In genomic region chr10:95415159-95415532, GRCm38 (mm10) we compare ENCODE assay signal across 8 mouse cellular contexts. TPM values are rescaled to one million over a fixed set of nuclear protein-coding genes. Genes with fewer than 3 reads are reported as not detected.
A peak's percentile ranks its signal among the peaks of the same experiment; 100 is the strongest.
DNase-seq lines count a peak whose midpoint lies in the region; ATAC-seq and TF ChIP-seq lines count a peak whose summit lies in the region.

No protein-coding gene starts in this region.

- H3K4me1 ChIP-seq in lung, adult 2 months (ENCODE audit: control insufficient read depth, insufficient read depth, low read length): peaks cover 3% of the 10 kb centered on the region; the same call in 1 of the 2 replicates
- H3K4me1 ChIP-seq in embryonic facial prominence, embryonic 13.5 days: peaks cover 28% of the 10 kb centered on the region
- H3K4me1 ChIP-seq in hindbrain, embryonic 10.5 days (replicated peaks): peaks cover 41% of the 10 kb centered on the region
- H3K4me1 ChIP-seq in liver, embryonic 16.5 days (ENCODE audit: control insufficient read depth, low read depth, low read length): peaks cover 22% of the 10 kb centered on the region
- H3K4me1 ChIP-seq in stomach, embryonic 15.5 days: peaks cover 23% of the 10 kb centered on the region

- H3K27me3 ChIP-seq in embryonic facial prominence, embryonic 13.5 days: peaks cover 9% of the 10 kb centered on the region
- peaks cover 45% of the 10 kb centered on the region for H3K27me3 ChIP-seq in hindbrain, embryonic 10.5 days (ENCODE audit: insufficient read depth, poor library complexity, severe bottlenecking)
- peaks cover 47% of the 10 kb centered on the region for H3K27me3 ChIP-seq in liver, embryonic 16.5 days (ENCODE audit: control insufficient read depth, insufficient read depth, low read depth, low read length)
- H3K27me3 ChIP-seq in stomach, embryonic 15.5 days (replicated peaks): 0 out of 2 replicates have a peak, but pooled peaks cover 3% of the 10 kb centered on the region

- WGBS in lung, adult 2 months: under 1% methylated on average over 15 of the region's 15 CpGs
- WGBS in embryonic facial prominence, embryonic 13.5 days: under 1% methylated on average over 15 of the region's 15 CpGs
- WGBS in hindbrain, embryonic 10.5 days: 0% methylated on average over 15 of the region's 15 CpGs
- WGBS in liver, embryonic 16.5 days (ENCODE audit: insufficient replicate concordance): 1% methylated on average over 15 of the region's 15 CpGs
- WGBS in stomach, embryonic 15.5 days: under 1% methylated on average over 15 of the region's 15 CpGs

- no peak for ATAC-seq in embryonic facial prominence, embryonic 13.5 days (ENCODE audit: insufficient number of reproducible peaks, insufficient read depth, low FRiP score, low TSS enrichment, low read depth)
- no peak for ATAC-seq in liver, embryonic 16.5 days (ENCODE audit: low read depth)
- no peak for ATAC-seq in stomach, embryonic 15.5 days (ENCODE audit: insufficient read depth, low FRiP score, low read depth)

- H3K9ac ChIP-seq in embryonic facial prominence, embryonic 13.5 days: peak overlapping the region; percentile 83
- no peak overlapping the region for H3K9ac ChIP-seq in liver, embryonic 16.5 days (ENCODE audit: low read depth, low read length)
- H3K9ac ChIP-seq in stomach, embryonic 15.5 days: peak overlapping the region; percentile 65; the same call in 1 of the 2 replicates

- DNase-seq in lung, adult 2 months: peak; percentile 65
- no peak for DNase-seq in lung, postnatal 25 days (ENCODE audit: low spot score)
- DNase-seq in hindbrain, embryonic 10.5 days (ENCODE audit: low spot score): no peak
- no peak for DNase-seq in retina, postnatal 1 day
- no peak for DNase-seq in thymus, postnatal 0 days (ENCODE audit: low spot score)

- peak overlapping the region; percentile 88 for H3K27ac ChIP-seq in embryonic facial prominence, embryonic 13.5 days
- H3K27ac ChIP-seq in hindbrain, embryonic 10.5 days: peak overlapping the region; percentile 89
- no peak overlapping the region for H3K27ac ChIP-seq in liver, embryonic 16.5 days (ENCODE audit: low read length)
- H3K27ac ChIP-seq in stomach, embryonic 15.5 days: no peak overlapping the region

- no peaks in the 10 kb centered on the region for H3K9me3 ChIP-seq in embryonic facial prominence, embryonic 13.5 days
- no peaks in the 10 kb centered on the region for H3K9me3 ChIP-seq in hindbrain, embryonic 10.5 days
- no peaks in the 10 kb centered on the region for H3K9me3 ChIP-seq in liver, embryonic 16.5 days (replicated peaks; ENCODE audit: control insufficient read depth, low read length)
- no peaks in the 10 kb centered on the region for H3K9me3 ChIP-seq in stomach, embryonic 15.5 days

- H3K4me3 ChIP-seq in lung, adult 2 months (replicated peaks; ENCODE audit: extremely low read depth, low read depth, low read length): peak overlapping the region; percentile 85
- H3K4me3 ChIP-seq in embryonic facial prominence, embryonic 13.5 days: peak overlapping the region; percentile 76
- H3K4me3 ChIP-seq in hindbrain, embryonic 10.5 days: peak overlapping the region; percentile 82
- H3K4me3 ChIP-seq in liver, embryonic 16.5 days (ENCODE audit: low read depth, low read length): peak overlapping the region; percentile 71
- H3K4me3 ChIP-seq in stomach, embryonic 15.5 days (replicated peaks): peak overlapping the region; percentile 78

- peak overlapping the region; percentile 98 for H3K4me2 ChIP-seq in embryonic facial prominence, embryonic 13.5 days
- H3K4me2 ChIP-seq in liver, embryonic 16.5 days (ENCODE audit: low read depth, low read length): peak overlapping the region; percentile 94
- peak overlapping the region; percentile 95 for H3K4me2 ChIP-seq in stomach, embryonic 15.5 days

- TF ChIP-seq POLR2A in lung, adult 2 months (IDR thresholded peaks at IDR 0.05; ENCODE audit: borderline replicate concordance, extremely low read depth, low read depth, low read length): no peak

- no peak for TF ChIP-seq CTCF in lung, adult 2 months (IDR thresholded peaks at IDR 0.05; ENCODE audit: insufficient read depth, low read length)

- 0 out of 2 replicates have a peak, but pooled peaks cover 9% of the 10 kb centered on the region for H3K36me3 ChIP-seq in embryonic facial prominence, embryonic 13.5 days
- H3K36me3 ChIP-seq in hindbrain, embryonic 10.5 days: no peaks in the 10 kb centered on the region
- no peaks in the 10 kb centered on the region for H3K36me3 ChIP-seq in liver, embryonic 16.5 days (ENCODE audit: control insufficient read depth, insufficient read depth)
- no peaks in the 10 kb centered on the region for H3K36me3 ChIP-seq in stomach, embryonic 15.5 days

RNA-seq across cellular contexts. Expression of gene Socs2, which starts 1.8 kb away (rescaled TPM):
- 83.1 and 140 TPM in 2 replicates for polyA plus RNA-seq in lung, adult 2 months (2012; rRNA removed)
- polyA plus RNA-seq in embryonic facial prominence, embryonic 13.5 days (2015; fragmentation: Nextera tagmentation; extraction: Ambion mirVana): 56.2 and 69.9 TPM in 2 replicates
- polyA plus RNA-seq in hindbrain, embryonic 10.5 days (2016; fragmentation: Nextera tagmentation; extraction: Ambion mirVana): 32.5 and 40.4 TPM in 2 replicates
- polyA plus RNA-seq in liver, embryonic 16.5 days (2015; fragmentation: Nextera tagmentation; extraction: Ambion mirVana): 4.0 and 5.4 TPM in 2 replicates
- polyA plus RNA-seq in stomach, embryonic 15.5 days (2015; fragmentation: Nextera tagmentation; extraction: Ambion mirVana): 35.1 and 41.0 TPM in 2 replicates
- 14.7 and 17.3 TPM in 2 replicates for polyA plus RNA-seq in thymus, postnatal 0 days (2015; fragmentation: Nextera tagmentation; extraction: Ambion mirVana)

Comparison
In these comparisons a context has a peak if more than half of its experiments do, and no peak if none do; other contexts are left out.
1. H3K27ac ChIP-seq: peak in embryonic facial prominence, embryonic 13.5 days (single experiment) and hindbrain, embryonic 10.5 days (single experiment); none in liver, embryonic 16.5 days (single experiment) and stomach, embryonic 15.5 days (single experiment).
2. Peak in every context shown above with its lines, with median percentiles within 50 percentile points of each other: H3K4me3 ChIP-seq and H3K4me2 ChIP-seq.